Mouse (Mus musculus) kidney, adult 2 months (tissue): ENCODE data around the gene Cpt1a.

Experiments
- CTCF ChIP-seq: fragments of 200-500 bp; conservative IDR thresholded peaks from 2 replicates; pipeline ENCODE4 v1.5.1; 2011; ENCODE audit warnings: low read depth, mild to moderate bottlenecking, control low read depth, low read length, moderate library complexity, mixed read lengths; ENCODE audit not compliant: insufficient read depth, insufficient read length
- POLR2A ChIP-seq: fragments of 200-500 bp; IDR thresholded peaks from one replicate; pipeline ENCODE4 v1.6.1; 2011; ENCODE audit warnings: low read depth, low read length, control low read depth

GRCm38 (mm10) chr19:3375945-3376495 is 53.9 kb downstream of the Cpt1a start:
- no peak for TF ChIP-seq POLR2A
- TF ChIP-seq CTCF: no peak
